Mouse (Mus musculus): Measurements from ENCODE around the gene Ap1b1.

GRCm38 (mm10) chr11:5041144-5041780, 54.6 kb downstream of the Ap1b1 start:
- TF ChIP-seq CTCF (conservative IDR thresholded peaks at IDR 0.05; ENCODE audit: low read length) (no peak), POU5F1 (IDR thresholded peaks at IDR 0.05; ENCODE audit: borderline replicate concordance, low read length) (no peak)
